Mouse (Mus musculus) left cerebral cortex, adult 9 months (tissue): ENCODE results near the gene Dck.
"Not testable (repeated sequence)": the region's sequence is repeated elsewhere in the genome, so short reads cannot be mapped to it uniquely, and the experiment has no call there.

Experiments
- DNase-seq, 2 experiments: peaks; one replicate each; pipeline ENCODE4 v3.0.0; 2022; ENCODE audit warnings: low spot score in 2 of 2

Gene Dck

GRCm38 (mm10) chr5:88764987-88765481, at the start of gene Dck:
Gene Dck (plus strand): TSS chr5:88764996.
- peak; percentile 91 to 95 for DNase-seq

DNA sequence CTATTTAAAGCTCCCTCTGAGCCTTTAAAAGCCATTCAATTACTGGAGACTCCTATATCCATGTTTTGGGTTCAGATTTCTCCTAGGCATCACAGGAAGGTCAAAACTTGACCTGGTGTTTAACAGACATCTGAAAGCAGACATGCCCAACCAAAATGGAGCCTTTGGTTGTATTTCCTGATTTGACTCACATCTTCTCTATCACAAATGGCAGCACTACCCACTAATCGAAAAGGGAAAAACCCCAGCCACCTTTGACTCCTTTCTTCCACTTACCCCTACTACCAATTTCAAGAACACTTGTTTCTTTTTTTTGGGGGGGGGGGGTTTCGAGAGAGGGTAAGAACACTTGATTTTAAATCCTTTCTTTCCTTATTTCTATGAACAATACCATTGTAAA, 47.8 kb upstream of the Dck start:
- no peak for DNase-seq

DNA sequence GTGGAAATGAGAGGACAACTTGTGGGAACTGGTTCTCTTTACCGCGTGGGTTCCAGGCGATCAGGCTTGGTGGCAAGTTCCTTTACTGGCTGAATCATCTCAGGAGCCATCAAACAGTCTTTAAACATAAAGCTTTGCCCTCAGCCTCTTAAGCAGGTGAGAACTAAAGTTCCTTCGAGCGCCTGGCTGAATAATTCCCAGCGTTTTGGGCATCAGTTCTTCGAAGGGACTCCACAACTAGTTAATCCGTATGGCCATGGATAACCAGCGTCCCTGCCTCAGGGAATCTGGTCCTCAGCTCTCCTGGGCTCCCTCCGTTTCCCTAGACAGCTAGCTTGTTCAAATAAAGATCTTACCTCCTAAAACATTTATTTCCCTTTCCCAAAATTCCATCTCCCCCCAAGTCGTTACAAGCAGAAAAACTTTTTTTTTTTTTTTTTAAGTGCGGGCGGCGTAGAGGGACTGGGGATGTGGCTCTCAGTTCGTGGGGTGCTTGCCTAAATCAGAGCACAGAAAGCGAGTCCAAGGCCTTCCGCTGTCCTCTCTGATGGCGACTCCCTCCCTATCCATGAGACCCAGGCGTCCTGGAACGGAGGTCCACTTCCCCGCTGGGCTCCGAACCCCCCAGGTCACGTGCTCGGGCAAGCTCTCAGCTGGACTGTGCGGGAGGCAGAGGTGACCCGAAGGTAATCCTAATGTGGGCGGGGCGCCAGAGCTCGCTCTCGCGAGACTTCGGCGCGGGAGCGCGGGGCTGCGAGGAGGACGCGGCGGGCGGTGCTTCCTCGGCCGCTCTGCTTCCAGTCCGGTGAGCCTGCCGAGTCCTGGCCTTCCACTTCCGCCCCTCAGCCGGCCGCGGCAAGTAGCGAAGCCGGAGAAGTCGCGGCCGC, 44.4 kb upstream of the Dck start, which contains the start of gene Mob1b:
Gene Mob1b, plus strand, starts transcription at position 740 of the 887 bp plus-strand sequence.
- peak; percentile 83 to 95 for DNase-seq

DNA sequence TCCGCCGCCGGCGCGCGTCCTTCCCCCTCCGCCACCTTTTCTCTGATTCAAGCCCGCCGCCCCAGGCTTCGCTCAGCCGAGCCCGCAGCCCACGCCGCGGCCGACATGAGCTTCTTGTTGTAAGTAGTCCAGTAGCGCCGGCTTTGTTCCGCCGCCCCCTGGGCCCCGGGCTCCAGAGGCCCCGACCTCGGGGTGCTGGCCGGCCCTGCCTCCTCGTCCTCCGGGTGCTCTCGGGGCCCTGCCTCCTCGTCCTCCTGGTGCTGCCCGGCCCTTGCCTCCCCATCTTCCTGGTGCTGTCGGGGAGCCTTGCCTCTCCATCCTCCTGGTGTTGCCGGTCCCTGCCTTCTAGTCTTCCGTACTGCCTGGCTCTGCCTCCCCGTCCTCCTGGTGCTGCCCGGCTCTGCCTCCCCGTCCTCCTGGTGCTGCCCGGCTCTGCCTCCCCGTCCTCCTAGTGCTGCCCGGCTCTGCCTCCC, 43.8 kb upstream of the Dck start:
- DNase-seq: no peak

- DNase-seq: no peak
Observed at GRCm38 (mm10) chr5:88721565-88722212, 43.1 kb upstream of the Dck start.

GRCm38 (mm10) chr5:88722213-88722600, 42.6 kb upstream of the Dck start:
- peak in 1 of 2 experiments; percentile 34 for DNase-seq

DNA sequence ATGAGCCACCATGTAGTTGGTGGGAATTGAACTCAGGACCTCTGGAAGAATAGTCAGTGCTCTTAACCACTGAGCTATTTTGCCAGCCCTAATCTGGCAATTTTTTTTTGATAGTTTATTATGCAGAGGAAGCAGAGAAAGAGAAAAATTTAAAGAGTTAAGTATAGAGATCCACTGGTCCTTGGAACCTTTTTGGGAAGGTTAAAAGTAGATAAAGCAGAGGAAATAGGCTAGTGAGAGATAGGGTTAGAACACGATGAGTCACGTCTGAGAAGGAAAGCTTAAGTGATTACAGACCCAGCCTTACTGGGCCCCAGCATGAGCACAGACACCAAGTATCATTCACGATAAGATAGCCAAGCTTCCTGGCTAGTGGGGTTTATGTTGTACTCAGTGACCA, 40.8 kb upstream of the Dck start:
- no peak for DNase-seq

- DNase-seq: no peak
Observed at GRCm38 (mm10) chr5:88727593-88728144, 37.1 kb upstream of the Dck start.

DNA sequence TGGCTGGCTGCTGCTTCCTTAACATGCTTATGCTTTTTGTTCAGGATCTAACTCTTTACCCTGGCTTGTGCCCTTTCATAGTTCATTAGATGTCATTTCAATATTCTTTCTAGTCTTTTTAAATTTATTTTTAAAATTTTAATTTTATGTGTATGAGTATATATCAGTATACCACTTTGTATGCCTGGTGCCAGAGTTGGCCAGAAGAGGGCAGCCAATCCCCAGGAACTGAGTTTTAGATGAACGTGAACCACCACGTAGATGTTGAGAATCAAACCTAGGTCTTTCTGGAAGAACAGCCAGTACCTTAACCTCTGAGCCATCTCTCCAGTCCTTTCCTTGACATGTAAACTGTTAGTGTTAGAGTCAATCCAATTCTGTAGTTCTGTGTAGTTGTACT, 30.0 kb upstream of the Dck start:
- DNase-seq: no peak

- not testable (repeated sequence) for DNase-seq
Observed at GRCm38 (mm10) chr5:88741065-88741464, 23.7 kb upstream of the Dck start.

DNA sequence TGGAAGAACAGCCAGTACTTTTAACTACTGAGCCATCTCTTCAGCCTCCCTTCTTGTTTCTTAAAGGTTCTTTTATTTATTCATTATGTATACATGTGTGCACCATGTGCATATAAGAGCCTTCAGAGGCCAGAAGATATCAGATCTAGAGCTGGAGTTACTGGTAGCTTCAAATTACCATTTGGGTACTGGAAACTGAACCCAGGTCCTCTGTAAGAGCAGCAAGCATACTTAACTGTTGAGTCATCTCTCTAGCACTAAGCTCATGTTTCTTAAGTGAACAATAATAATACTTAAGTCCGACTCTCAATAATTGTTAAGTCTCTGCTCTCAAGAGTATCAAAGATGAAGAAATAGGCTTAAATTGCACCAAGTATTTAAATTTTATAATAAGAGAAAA, 17.0 kb upstream of the Dck start:
- DNase-seq: no peak

- no peak for DNase-seq
Observed at GRCm38 (mm10) chr5:88753199-88753598, 11.6 kb upstream of the Dck start.

GRCm38 (mm10) chr5:88762611-88763010, 2.2 kb upstream of the Dck start:
- DNase-seq: no peak

DNA sequence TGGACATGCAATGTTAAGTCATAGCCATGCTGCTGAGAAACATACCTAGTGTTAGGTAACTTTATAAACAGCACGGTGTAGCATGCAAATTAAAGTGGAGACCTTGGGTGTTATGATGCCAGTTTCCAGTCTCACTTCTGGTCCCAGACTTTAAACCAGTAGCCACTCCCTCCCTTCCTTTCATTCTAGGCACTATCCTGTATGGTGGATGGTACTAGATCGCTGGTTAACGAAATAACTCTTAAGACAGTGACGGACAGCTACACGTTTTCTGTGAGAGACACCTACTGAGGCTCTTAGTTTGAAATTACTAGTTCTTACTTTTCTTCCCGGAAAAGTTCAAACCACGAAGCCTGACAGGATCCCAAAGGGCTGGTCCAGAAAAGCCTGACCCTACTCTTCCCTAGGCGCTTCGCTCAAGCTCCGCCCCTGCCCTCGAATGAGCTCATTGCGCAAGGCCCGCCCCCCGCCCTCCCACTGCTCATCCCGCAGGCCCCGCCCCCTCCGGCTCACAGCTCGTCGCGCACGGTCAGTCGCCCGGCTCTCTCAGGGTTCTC, 288 bp upstream of the Dck start:
- DNase-seq: peak in 1 of 2 experiments; percentile 26

DNA sequence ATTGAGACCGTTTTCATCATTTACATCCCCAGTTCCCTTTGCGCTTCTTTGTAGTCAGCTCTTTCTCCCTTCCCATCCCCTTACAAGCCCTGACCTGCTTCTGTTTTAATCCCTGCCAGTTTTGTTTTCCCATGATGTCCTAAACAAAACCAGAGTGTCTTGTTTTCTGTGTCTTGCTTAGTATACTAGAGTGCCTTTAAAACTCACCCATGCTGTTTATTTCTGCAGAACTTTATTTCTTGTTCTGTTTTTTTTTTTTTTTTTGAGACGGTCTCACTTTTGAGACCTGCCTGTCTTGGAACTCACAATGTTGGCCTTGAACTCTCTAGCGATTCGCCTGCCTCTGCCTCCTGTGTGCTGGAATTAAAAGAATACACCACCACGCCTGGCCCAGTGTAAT, 791 bp downstream of the Dck start:
- DNase-seq: no peak

- no peak for DNase-seq
Observed at GRCm38 (mm10) chr5:88766121-88766520, 1.3 kb downstream of the Dck start.

GRCm38 (mm10) chr5:88766863-88767262, 2.1 kb downstream of the Dck start:
- DNase-seq: no peak

DNA sequence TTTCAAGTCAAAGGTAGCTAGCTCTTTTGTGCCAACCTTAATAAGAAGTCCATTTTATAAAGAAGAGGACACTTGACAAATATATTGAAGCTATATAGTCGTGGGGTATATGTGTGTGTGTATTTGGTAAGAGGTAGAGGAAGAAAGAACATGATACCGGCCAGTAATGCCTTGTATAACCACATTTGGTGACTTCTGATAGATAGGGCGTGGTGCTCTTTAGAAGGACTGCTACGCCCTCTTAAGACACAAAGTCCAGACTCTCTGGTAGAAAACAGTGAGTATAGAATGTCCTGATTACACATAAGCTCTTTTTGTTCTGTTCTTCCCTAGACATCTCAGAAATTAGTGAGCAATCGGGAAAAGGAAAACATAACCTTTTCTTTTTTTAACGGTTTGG, 3.4 kb downstream of the Dck start:
- no peak for DNase-seq

DNA sequence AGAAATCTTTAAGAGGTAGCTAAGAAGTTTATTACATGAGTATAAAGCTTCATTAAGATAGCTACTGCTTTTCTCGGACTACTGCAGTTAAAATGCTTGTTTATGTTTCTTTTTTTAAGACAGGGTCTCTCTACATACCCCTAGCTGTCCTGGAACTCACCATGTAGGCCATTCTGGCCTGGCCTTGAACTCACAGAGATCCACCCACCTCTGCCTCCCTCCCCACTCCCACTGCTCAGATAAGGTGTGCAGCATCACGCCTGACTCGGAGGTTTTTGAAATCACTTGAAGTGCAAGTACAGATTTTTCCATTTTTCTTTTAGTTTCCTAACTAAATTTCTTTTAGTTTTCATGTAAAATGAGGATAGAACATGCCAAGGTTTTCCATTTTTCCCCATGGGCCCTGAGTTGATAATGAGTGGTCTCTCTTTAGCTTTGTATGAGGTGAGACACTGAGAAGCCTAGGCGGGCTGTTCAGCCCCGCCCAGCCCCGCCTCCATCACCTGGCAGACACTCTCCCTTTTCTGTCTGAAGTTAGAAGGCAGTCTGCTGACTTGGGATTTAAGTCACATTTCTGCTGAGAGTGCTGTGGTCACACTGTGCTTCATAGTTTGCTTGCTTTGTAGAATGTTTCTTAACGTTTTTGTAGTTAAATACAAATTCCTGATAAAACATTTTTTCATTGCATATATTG, 17.4 kb downstream of the Dck start:
- no peak for DNase-seq

DNA sequence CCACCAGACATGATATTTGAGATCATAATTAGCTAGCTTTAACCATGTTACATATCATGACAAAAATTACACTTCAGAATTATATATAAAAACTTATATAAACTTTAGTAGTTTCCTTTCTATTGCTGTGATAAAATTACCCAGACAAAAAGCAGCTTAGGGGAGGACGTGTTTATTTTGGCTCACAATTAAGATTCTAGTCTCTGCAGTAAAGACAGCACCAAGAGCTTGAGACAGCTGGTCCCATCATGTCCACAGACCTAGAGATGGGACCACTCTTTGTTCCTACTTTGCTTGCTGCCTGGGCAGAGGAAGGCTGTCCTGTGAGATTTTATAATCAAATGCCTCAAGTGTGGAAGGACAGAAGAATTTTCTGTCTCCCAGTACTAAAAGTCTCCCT, 20.3 kb downstream of the Dck start:
- DNase-seq: no peak

DNA sequence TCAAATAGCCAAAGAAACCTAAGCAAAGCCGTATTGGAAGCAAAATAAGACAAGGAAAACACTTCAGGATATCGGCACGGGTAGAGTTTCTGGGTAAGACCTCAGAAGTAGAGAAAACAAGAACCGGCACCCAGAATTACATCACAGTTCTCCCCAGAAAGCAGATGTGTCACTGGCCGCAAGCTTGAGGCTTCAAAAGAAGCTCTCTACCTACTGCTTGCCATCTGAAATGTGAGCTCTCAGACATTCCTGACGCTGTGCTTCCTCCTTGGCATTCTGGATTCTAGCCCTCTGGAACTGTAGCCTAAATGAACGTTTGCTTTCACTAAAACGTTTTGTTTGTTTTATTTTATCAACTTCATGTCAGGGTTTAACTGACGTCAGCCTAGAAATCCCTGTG, 25.9 kb downstream of the Dck start:
- DNase-seq: no peak
